Mouse (Mus musculus) lung, embryonic 14.5 days (tissue): ENCODE measurements around the gene Dand5. TPM values are rescaled to one million over a fixed set of nuclear protein-coding genes. Genes with fewer than 3 reads are reported as not detected.

Source experiments
- ATAC-seq: fragments of 200-750 bp; cut with Nextera tagmentation; 2 replicates; pipeline ENCODE4 v1.8.0; 2017; ENCODE audit warnings: mild to moderate bottlenecking, moderate TSS enrichment, moderate library complexity; ENCODE audit not compliant: insufficient read depth
- DNase-seq: peaks from one replicate; pipeline ENCODE4 v3.0.0-alpha.2; 2015
- H3K27ac ChIP-seq: fragments of 300-500 bp; sonication (generic); 2 replicates; pipeline ENCODE4 v1.5.1; 2014; ENCODE audit warnings: low read depth, mild to moderate bottlenecking, moderate library complexity
- H3K27me3 ChIP-seq: fragments of 300-500 bp; sonication (generic); 2 replicates; pipeline ENCODE4 v1.6.1; 2014; ENCODE audit warnings: low read length, control low read depth; ENCODE audit not compliant: insufficient read depth
- H3K36me3 ChIP-seq: fragments of 300-500 bp; sonication (generic); 2 replicates; pipeline ENCODE4 v1.6.1; 2014; ENCODE audit warnings: control low read depth; ENCODE audit not compliant: insufficient read depth
- H3K4me1 ChIP-seq: fragments of 300-500 bp; sonication (generic); 2 replicates; pipeline ENCODE4 v1.6.1; 2014; ENCODE audit warnings: antibody characterized with exemption, control low read depth; ENCODE audit not compliant: insufficient read depth
- H3K4me2 ChIP-seq: fragments of 300-500 bp; sonication (generic); 2 replicates; pipeline ENCODE4 v1.6.1; 2014; ENCODE audit warnings: mild to moderate bottlenecking
- H3K4me3 ChIP-seq: fragments of 300-500 bp; sonication (generic); 2 replicates; pipeline ENCODE4 v1.5.1; 2014; ENCODE audit warnings: low read depth, low read length
- H3K9ac ChIP-seq: fragments of 300-500 bp; sonication (generic); 2 replicates; pipeline ENCODE4 v1.6.1; 2014
- H3K9me3 ChIP-seq: fragments of 300-500 bp; sonication (generic); 2 replicates; pipeline ENCODE4 v1.6.1; 2016; ENCODE audit warnings: low read depth, low read length, control low read depth
- CTCF ChIP-seq: IDR thresholded peaks from 2 replicates; pipeline ENCODE4 v1.5.1; 2016; ENCODE audit warnings: antibody characterized with exemption, low read depth
- WGBS: fragments of 180-500 bp; shearing (Covaris S2); extraction: QIAGEN DNeasy Blood & Tissue Kit; methylation state at CpG from one replicate; pipeline ENCODE4 v1.1.7; 2014; 5-methylcytosine and 5-hydroxymethylcytosine counted together
- polyA plus RNA-seq: library from polyadenylated mRNA; unstranded; fragments of >200 nt; fragmentation: Nextera tagmentation; extraction: Ambion mirVana; gene quantifications from 2 replicates; pipeline ENCODE4 v1.2.1, GENCODE M21; 2014

The Dand5 gene
- polyA plus RNA-seq, 1 experiment from 2014 or later, result 4.6 TPM

GRCm38 (mm10) chr8:84799136-84799931 is 23.3 kb downstream of the Dand5 start:
- peak overlapping the region; percentile 93 for H3K27ac ChIP-seq
- H3K4me2 ChIP-seq, result peak overlapping the region; percentile 89
- DNase-seq, result peak; percentile 84
- under 1% methylated on average over 86 of the region's 108 CpGs for WGBS
- H3K4me1 ChIP-seq, result peaks cover 22% of the 10 kb centered on the region
- H3K9ac ChIP-seq, result peak overlapping the region; percentile 99
- ATAC-seq, result peak; percentile 36
- no peaks in the 10 kb centered on the region for H3K9me3 ChIP-seq
- 0 out of 2 replicates have a peak, but pooled peaks have one; percentile 5 for TF ChIP-seq CTCF
- peak overlapping the region; percentile 74 for H3K4me3 ChIP-seq
- peaks cover 13% of the 10 kb centered on the region; the same call in 1 of the 2 replicates for H3K36me3 ChIP-seq
- H3K27me3 ChIP-seq, result peaks cover 22% of the 10 kb centered on the region

GRCm38 (mm10) chr8:84798446-84799135 is 24.0 kb downstream of the Dand5 start:
- DNase-seq (no peak), ATAC-seq (no peak)
- Histone ChIP-seq H3K36me3 (peaks cover 13% of the 10 kb centered on the region; the same call in 1 of the 2 replicates), H3K27ac (peak overlapping the region; percentile 93; the same call in 1 of the 2 replicates), H3K4me2 (peak overlapping the region; percentile 89), H3K4me3 (peak overlapping the region; percentile 74), H3K9me3 (no peaks in the 10 kb centered on the region), H3K27me3 (peaks cover 22% of the 10 kb centered on the region), H3K4me1 (peaks cover 27% of the 10 kb centered on the region), H3K9ac (peak overlapping the region; percentile 99)
- 53% methylated on average over 10 of the region's 10 CpGs for WGBS
- TF ChIP-seq CTCF, result no peak

- Histone ChIP-seq H3K36me3 (peaks cover 13% of the 10 kb centered on the region; the same call in 1 of the 2 replicates), H3K4me1 (peaks cover 28% of the 10 kb centered on the region), H3K27me3 (peaks cover 22% of the 10 kb centered on the region), H3K4me3 (peak overlapping the region; percentile 74), H3K9me3 (no peaks in the 10 kb centered on the region), H3K27ac (no peak overlapping the region), H3K9ac (peak overlapping the region; percentile 17; the same call in 1 of the 2 replicates), H3K4me2 (peak overlapping the region; percentile 89)
- TF ChIP-seq CTCF, result no peak
- 73% methylated on average over 6 of the region's 6 CpGs for WGBS
- DNase-seq (no peak), ATAC-seq (no peak)
Measured at GRCm38 (mm10) chr8:84797971-84798370, 24.7 kb downstream of the Dand5 start.

DNA sequence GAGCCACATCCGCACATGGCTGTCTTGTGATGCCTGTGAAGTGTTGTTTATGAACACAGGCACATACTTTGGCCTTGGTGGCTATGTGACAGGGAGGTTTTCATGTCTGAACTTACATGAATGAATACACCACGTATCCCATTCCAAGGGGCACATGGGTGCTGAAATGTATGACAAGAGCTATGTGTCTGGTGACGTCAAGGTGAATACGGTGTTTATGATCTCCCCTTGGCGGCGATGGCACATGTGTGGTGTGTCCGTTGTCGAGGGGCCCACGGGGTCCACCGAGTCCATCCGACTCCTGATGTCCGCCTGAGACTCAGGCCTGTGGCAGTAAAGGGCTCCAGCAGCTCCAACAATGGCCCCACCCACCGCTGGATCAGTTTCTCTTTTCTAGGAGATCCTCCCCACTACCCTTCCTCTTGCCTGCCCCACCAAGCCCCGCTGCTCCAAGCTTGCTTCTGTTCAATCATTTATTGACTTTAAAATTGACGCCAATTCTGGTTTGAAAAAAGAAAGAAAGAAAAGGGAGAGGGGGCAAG is 25.3 kb downstream of the Dand5 start:
- Histone ChIP-seq H3K4me3 (no peak overlapping the region), H3K4me1 (peaks cover 28% of the 10 kb centered on the region), H3K4me2 (no peak overlapping the region), H3K36me3 (peaks cover 13% of the 10 kb centered on the region; the same call in 1 of the 2 replicates), H3K27me3 (peaks cover 22% of the 10 kb centered on the region), H3K9ac (no peak overlapping the region), H3K27ac (no peak overlapping the region), H3K9me3 (no peaks in the 10 kb centered on the region)
- DNase-seq (no peak), ATAC-seq (no peak)
- TF ChIP-seq CTCF, result no peak
- 83% methylated on average over 15 of the region's 15 CpGs for WGBS

GRCm38 (mm10) chr8:84794486-84794885 is 28.1 kb downstream of the Dand5 start:
- H3K4me2 ChIP-seq, result peak overlapping the region; percentile 56
- peak overlapping the region; percentile 90 for H3K27ac ChIP-seq
- peak; percentile 58 for DNase-seq
- peak overlapping the region; percentile 17; the same call in 1 of the 2 replicates for H3K4me3 ChIP-seq
- no peaks in the 10 kb centered on the region for H3K9me3 ChIP-seq
- ATAC-seq, result peak; percentile 42
- TF ChIP-seq CTCF, result no peak
- H3K27me3 ChIP-seq, result peaks cover 17% of the 10 kb centered on the region
- H3K9ac ChIP-seq, result 0 out of 2 replicates have a peak overlapping the region, but pooled peaks have one; percentile 21
- 40% methylated on average over 7 of the region's 7 CpGs for WGBS
- peaks cover 42% of the 10 kb centered on the region for H3K4me1 ChIP-seq
- H3K36me3 ChIP-seq, result peaks cover 13% of the 10 kb centered on the region; the same call in 1 of the 2 replicates

DNA sequence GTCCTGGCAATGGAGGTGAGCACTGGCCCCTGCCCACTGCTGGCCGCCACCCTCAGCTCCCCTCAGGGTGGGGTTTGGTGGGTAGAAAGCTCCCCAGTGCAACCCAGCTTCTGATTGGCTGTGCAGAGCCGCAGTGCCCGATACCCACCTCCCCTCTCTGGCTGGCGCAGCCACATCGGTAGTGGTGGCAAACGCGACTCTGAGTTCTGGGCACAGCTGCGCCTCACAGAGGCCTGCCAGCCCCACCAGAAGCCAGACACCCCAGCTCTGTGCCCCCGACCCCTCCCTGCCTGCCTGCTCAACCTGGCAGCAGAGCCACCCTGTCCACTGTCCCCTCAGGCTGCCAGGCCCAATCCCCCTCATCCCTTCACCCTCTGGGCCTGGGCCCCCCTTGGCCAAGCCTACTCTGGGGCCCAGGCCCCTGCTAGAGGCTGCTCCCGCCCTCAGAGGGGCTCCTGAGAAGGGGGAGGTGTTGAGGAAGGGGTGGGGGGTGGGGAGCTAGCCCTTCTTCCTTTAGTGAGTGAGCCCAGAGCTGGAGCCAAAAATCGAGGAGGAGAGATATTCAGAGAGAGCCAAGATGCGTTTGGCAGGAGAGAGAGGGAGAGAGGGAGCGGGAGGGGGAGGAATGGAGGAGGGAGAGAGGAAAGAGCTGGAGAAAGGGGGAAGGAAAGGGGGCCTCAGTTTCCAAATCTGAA is 28.7 kb downstream of the Dand5 start:
- peaks cover 46% of the 10 kb centered on the region for H3K4me1 ChIP-seq
- 47% methylated on average over 13 of the region's 13 CpGs for WGBS
- peak; percentile 82 for ATAC-seq
- H3K27ac ChIP-seq, result peak overlapping the region; percentile 90
- peaks cover 13% of the 10 kb centered on the region; the same call in 1 of the 2 replicates for H3K36me3 ChIP-seq
- H3K9ac ChIP-seq, result peak overlapping the region; percentile 21; the same call in 1 of the 2 replicates
- TF ChIP-seq CTCF, result no peak
- DNase-seq, result peak; percentile 87
- H3K4me2 ChIP-seq, result peak overlapping the region; percentile 56
- peak overlapping the region; percentile 10 for H3K4me3 ChIP-seq
- H3K27me3 ChIP-seq, result peaks cover 17% of the 10 kb centered on the region
- H3K9me3 ChIP-seq, result no peaks in the 10 kb centered on the region
